Mouse (Mus musculus): ENCODE data around the gene Dscam. TPM values are rescaled to one million over a fixed set of nuclear protein-coding genes. Genes with fewer than 3 reads are reported as not detected.

The Dscam gene
- polyA plus RNA-seq, 1 experiment: 0.03 TPM

GRCm38 (mm10) chr16:96620861-96621260 lies 549.7 kb downstream of the Dscam start:
- TF ChIP-seq POLR2A (IDR thresholded peaks at IDR 0.05; ENCODE audit: low read depth, low read length) (no peak), CTCF (IDR thresholded peaks at IDR 0.05; ENCODE audit: extremely low read depth, insufficient read length, insufficient replicate concordance, low read depth, low read length) (no peak)
- Histone ChIP-seq H3K27ac (ENCODE audit: insufficient read depth, low read depth, low read length) (no peak overlapping the region), H3K36me3 (ENCODE audit: control insufficient read depth, insufficient read depth, low read length) (no peaks in the 10 kb centered on the region), H3K27me3 (ENCODE audit: control insufficient read depth, insufficient read depth, low read length) (no peaks in the 10 kb centered on the region), H3K4me3 (ENCODE audit: low read depth, low read length) (no peak overlapping the region), H3K4me1 (ENCODE audit: control insufficient read depth, insufficient read depth, insufficient read length, low read length) (peaks cover 2% of the 10 kb centered on the region; the same call in 1 of the 2 replicates)
- WGBS: 91% methylated on average over 6 of the region's 6 CpGs

GRCm38 (mm10) chr16:96620402-96620801 lies 550.1 kb downstream of the Dscam start:
- Histone ChIP-seq H3K27ac (ENCODE audit: insufficient read depth, low read depth, low read length) (no peak overlapping the region), H3K4me3 (ENCODE audit: low read depth, low read length) (no peak overlapping the region), H3K4me1 (ENCODE audit: control insufficient read depth, insufficient read depth, insufficient read length, low read length) (0 out of 2 replicates have a peak, but pooled peaks cover 2% of the 10 kb centered on the region), H3K27me3 (ENCODE audit: control insufficient read depth, insufficient read depth, low read length) (no peaks in the 10 kb centered on the region), H3K36me3 (ENCODE audit: control insufficient read depth, insufficient read depth, low read length) (no peaks in the 10 kb centered on the region)
- no peak for TF ChIP-seq POLR2A (IDR thresholded peaks at IDR 0.05; ENCODE audit: low read depth, low read length)
- TF ChIP-seq CTCF (IDR thresholded peaks at IDR 0.05; ENCODE audit: extremely low read depth, insufficient read length, insufficient replicate concordance, low read depth, low read length): no peak
- WGBS: 76% methylated on average over 5 of the region's 5 CpGs

GRCm38 (mm10) chr16:96617772-96618171 lies 552.8 kb downstream of the Dscam start:
- Histone ChIP-seq H3K27ac (ENCODE audit: insufficient read depth, low read depth, low read length) (no peak overlapping the region), H3K4me3 (ENCODE audit: low read depth, low read length) (no peak overlapping the region)

GRCm38 (mm10) chr16:96613275-96613674 lies 557.3 kb downstream of the Dscam start:
- no peaks in the 10 kb centered on the region for H3K27me3 ChIP-seq (ENCODE audit: control insufficient read depth, insufficient read depth, low read length)
- no peaks in the 10 kb centered on the region for H3K36me3 ChIP-seq (ENCODE audit: control insufficient read depth, insufficient read depth, low read length)
- H3K4me3 ChIP-seq (ENCODE audit: low read depth, low read length): no peak overlapping the region
- TF ChIP-seq POLR2A (IDR thresholded peaks at IDR 0.05; ENCODE audit: low read depth, low read length) (no peak), CTCF (IDR thresholded peaks at IDR 0.05; ENCODE audit: extremely low read depth, insufficient read length, insufficient replicate concordance, low read depth, low read length) (no peak)
- no peaks in the 10 kb centered on the region for H3K4me1 ChIP-seq (ENCODE audit: control insufficient read depth, insufficient read depth, insufficient read length, low read length)
- no peak overlapping the region for H3K27ac ChIP-seq (ENCODE audit: insufficient read depth, low read depth, low read length)
- 51% methylated on average over 4 of the region's 4 CpGs for WGBS

More at GRCm38 (mm10) chr16:96617772-96618171, 552.8 kb downstream of the Dscam start:
- H3K4me1 ChIP-seq (ENCODE audit: control insufficient read depth, insufficient read depth, insufficient read length, low read length): no peaks in the 10 kb centered on the region
- H3K36me3 ChIP-seq (ENCODE audit: control insufficient read depth, insufficient read depth, low read length): no peaks in the 10 kb centered on the region
- H3K27me3 ChIP-seq (ENCODE audit: control insufficient read depth, insufficient read depth, low read length): no peaks in the 10 kb centered on the region
- no peak for TF ChIP-seq POLR2A (IDR thresholded peaks at IDR 0.05; ENCODE audit: low read depth, low read length)
- no peak for TF ChIP-seq CTCF (IDR thresholded peaks at IDR 0.05; ENCODE audit: extremely low read depth, insufficient read length, insufficient replicate concordance, low read depth, low read length)
- 59% methylated on average over 4 of the region's 4 CpGs for WGBS

- WGBS: 86% methylated on average over 1 of the region's 1 CpGs
- no peaks in the 10 kb centered on the region for H3K4me1 ChIP-seq (ENCODE audit: control insufficient read depth, insufficient read depth, insufficient read length, low read length)
- no peak for TF ChIP-seq POLR2A (IDR thresholded peaks at IDR 0.05; ENCODE audit: low read depth, low read length)
- no peak for TF ChIP-seq CTCF (IDR thresholded peaks at IDR 0.05; ENCODE audit: extremely low read depth, insufficient read length, insufficient replicate concordance, low read depth, low read length)
- no peaks in the 10 kb centered on the region for H3K36me3 ChIP-seq (ENCODE audit: control insufficient read depth, insufficient read depth, low read length)
- H3K27me3 ChIP-seq (ENCODE audit: control insufficient read depth, insufficient read depth, low read length): no peaks in the 10 kb centered on the region
- H3K27ac ChIP-seq (ENCODE audit: insufficient read depth, low read depth, low read length): no peak overlapping the region
- H3K4me3 ChIP-seq (ENCODE audit: low read depth, low read length): no peak overlapping the region
These were observed 559.7 kb downstream of the Dscam start for GRCm38 (mm10) chr16:96610806-96611205.

- TF ChIP-seq CTCF (IDR thresholded peaks at IDR 0.05; ENCODE audit: extremely low read depth, insufficient read length, insufficient replicate concordance, low read depth, low read length) (no peak), POLR2A (IDR thresholded peaks at IDR 0.05; ENCODE audit: low read depth, low read length) (no peak)
These were observed 568.3 kb downstream of the Dscam start for GRCm38 (mm10) chr16:96602206-96602605.

GRCm38 (mm10) chr16:96600791-96601190 lies 569.8 kb downstream of the Dscam start:
- Histone ChIP-seq H3K27ac (ENCODE audit: insufficient read depth, low read depth, low read length) (no peak overlapping the region), H3K4me1 (ENCODE audit: control insufficient read depth, insufficient read depth, insufficient read length, low read length) (peaks cover 5% of the 10 kb centered on the region; the same call in 1 of the 2 replicates), H3K4me3 (ENCODE audit: low read depth, low read length) (no peak overlapping the region), H3K27me3 (ENCODE audit: control insufficient read depth, insufficient read depth, low read length) (no peaks in the 10 kb centered on the region), H3K36me3 (ENCODE audit: control insufficient read depth, insufficient read depth, low read length) (no peaks in the 10 kb centered on the region)
- TF ChIP-seq CTCF (IDR thresholded peaks at IDR 0.05; ENCODE audit: extremely low read depth, insufficient read length, insufficient replicate concordance, low read depth, low read length): no peak
- TF ChIP-seq POLR2A (IDR thresholded peaks at IDR 0.05; ENCODE audit: low read depth, low read length): no peak
- WGBS: 38% methylated on average over 11 of the region's 11 CpGs

More at GRCm38 (mm10) chr16:96602206-96602605, 568.3 kb downstream of the Dscam start:
- H3K36me3 ChIP-seq (ENCODE audit: control insufficient read depth, insufficient read depth, low read length): no peaks in the 10 kb centered on the region
- H3K27ac ChIP-seq (ENCODE audit: insufficient read depth, low read depth, low read length): no peak overlapping the region
- H3K4me1 ChIP-seq (ENCODE audit: control insufficient read depth, insufficient read depth, insufficient read length, low read length): peaks cover 5% of the 10 kb centered on the region; the same call in 1 of the 2 replicates
- no peak overlapping the region for H3K4me3 ChIP-seq (ENCODE audit: low read depth, low read length)
- H3K27me3 ChIP-seq (ENCODE audit: control insufficient read depth, insufficient read depth, low read length): no peaks in the 10 kb centered on the region
- WGBS: 84% methylated on average over 2 of the region's 2 CpGs
